Mouse (Mus musculus): ENCODE results near the gene Ereg. TPM values are rescaled to one million over a fixed set of nuclear protein-coding genes. Genes with fewer than 3 reads are reported as not detected.

Gene Ereg
- polyA plus RNA-seq, 1 experiment from 2014 or later: 0.07 TPM

Other genes with a start within 250 kb of the Ereg start
- gene Cxcl1, start 183.4 kb upstream of the Ereg start, polyA plus RNA-seq (2015; fragmentation: Nextera tagmentation; extraction: Ambion mirVana): 0.45 and 0.69 TPM in 2 replicates
- gene Cxcl2, start 170.8 kb upstream of the Ereg start, polyA plus RNA-seq (2015; fragmentation: Nextera tagmentation; extraction: Ambion mirVana): not detected in 2 replicates
- 28.1 and 31.3 TPM in 2 replicates for gene Mthfd2l, start 143.5 kb upstream of the Ereg start, polyA plus RNA-seq (2015; fragmentation: Nextera tagmentation; extraction: Ambion mirVana)
- gene Epgn, start 47.2 kb upstream of the Ereg start, polyA plus RNA-seq (2015; fragmentation: Nextera tagmentation; extraction: Ambion mirVana): 0.13 and 0.16 TPM in 2 replicates
- 0.20 and 0.28 TPM in 2 replicates for gene Areg, start 65.0 kb downstream of the Ereg start, polyA plus RNA-seq (2015; fragmentation: Nextera tagmentation; extraction: Ambion mirVana)

All from heart, embryonic 13.5 days (tissue).